Mouse (Mus musculus) heart, embryonic 10.5 days (tissue): ENCODE measurements at regions not wholly inside any gene's neighbourhood (a gene's known extent, or its start where the extent isn't known, plus 50 kb on each side); places are given as distances from the start of the nearest gene placed in this dataset.

Experiments
- DNase-seq: peaks from one replicate; pipeline ENCODE4 v3.0.0-alpha.2; 2017; ENCODE audit warnings: low spot score
- H3K27ac ChIP-seq: fragments of 300-500 bp; sonication (generic); 2 replicates; pipeline ENCODE4 v1.5.1; 2016; ENCODE audit warnings: mild to moderate bottlenecking
- H3K27me3 ChIP-seq: fragments of 300-500 bp; sonication (generic); 2 replicates; pipeline ENCODE4 v1.6.1; 2016; ENCODE audit warnings: mild to moderate bottlenecking; ENCODE audit not compliant: poor library complexity, insufficient read depth, severe bottlenecking
- H3K36me3 ChIP-seq: fragments of 300-500 bp; sonication (generic); 2 replicates; pipeline ENCODE4 v1.6.1; 2016; ENCODE audit warnings: mild to moderate bottlenecking, moderate library complexity
- H3K4me1 ChIP-seq: fragments of 300-500 bp; sonication (generic); 2 replicates; pipeline ENCODE4 v1.6.1; 2016; ENCODE audit warnings: mild to moderate bottlenecking
- H3K4me3 ChIP-seq: fragments of 300-500 bp; sonication (generic); 2 replicates; pipeline ENCODE4 v1.5.1; 2016; ENCODE audit warnings: mild to moderate bottlenecking, moderate library complexity
- H3K9me3 ChIP-seq: fragments of 300-500 bp; sonication (generic); 2 replicates; pipeline ENCODE4 v1.6.1; 2016; ENCODE audit warnings: mild to moderate bottlenecking, moderate library complexity
- WGBS: fragments of 180-500 bp; shearing (Covaris S2); methylation state at CpG from one replicate; pipeline ENCODE4 v1.1.7; 2016; 5-methylcytosine and 5-hydroxymethylcytosine counted together

DNA sequence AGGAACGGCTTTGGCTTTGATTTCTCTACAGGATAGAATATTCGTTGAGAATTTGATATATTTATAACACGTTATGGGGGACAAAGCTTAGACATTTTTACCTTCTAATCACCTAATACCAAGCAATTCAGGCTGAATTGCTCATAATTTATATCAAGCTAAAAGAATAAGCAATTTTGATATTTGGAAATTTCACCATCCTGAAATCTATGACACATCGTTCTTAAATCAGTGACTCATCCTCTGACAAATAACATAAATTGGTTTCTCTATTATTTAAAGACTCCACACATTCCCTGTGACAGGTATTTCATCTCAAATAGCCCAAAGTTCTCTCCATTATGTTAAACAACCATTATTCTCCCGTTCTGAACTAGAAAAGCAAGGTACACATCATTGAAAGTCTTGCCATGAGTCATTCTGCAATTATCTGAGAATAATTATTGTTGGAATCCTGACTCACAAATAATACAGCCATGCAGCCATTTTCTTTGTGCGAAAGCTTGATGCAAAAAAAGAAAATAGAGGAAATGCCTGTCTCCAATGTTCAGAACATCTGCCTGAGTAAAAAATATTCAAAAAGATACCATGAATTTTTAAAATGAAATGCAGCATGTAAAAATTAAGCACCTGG is 182.3 kb upstream of the BC052040 start:
- 82% methylated on average over 6 of the region's 6 CpGs for WGBS
- DNase-seq: no peak
- no peaks in the 10 kb centered on the region for H3K9me3 ChIP-seq
- no peak overlapping the region for H3K4me3 ChIP-seq
- no peaks in the 10 kb centered on the region for H3K27me3 ChIP-seq
- no peaks in the 10 kb centered on the region for H3K36me3 ChIP-seq
- no peak overlapping the region for H3K27ac ChIP-seq
- H3K4me1 ChIP-seq: no peaks in the 10 kb centered on the region

GRCm38 (mm10) chr2:115399987-115400550 is 181.4 kb upstream of the BC052040 start:
- Histone ChIP-seq H3K27ac (no peak overlapping the region), H3K9me3 (no peaks in the 10 kb centered on the region), H3K27me3 (no peaks in the 10 kb centered on the region), H3K4me3 (no peak overlapping the region), H3K4me1 (no peaks in the 10 kb centered on the region), H3K36me3 (no peaks in the 10 kb centered on the region)
- WGBS: 91% methylated on average over 10 of the region's 10 CpGs
- no peak for DNase-seq

DNA sequence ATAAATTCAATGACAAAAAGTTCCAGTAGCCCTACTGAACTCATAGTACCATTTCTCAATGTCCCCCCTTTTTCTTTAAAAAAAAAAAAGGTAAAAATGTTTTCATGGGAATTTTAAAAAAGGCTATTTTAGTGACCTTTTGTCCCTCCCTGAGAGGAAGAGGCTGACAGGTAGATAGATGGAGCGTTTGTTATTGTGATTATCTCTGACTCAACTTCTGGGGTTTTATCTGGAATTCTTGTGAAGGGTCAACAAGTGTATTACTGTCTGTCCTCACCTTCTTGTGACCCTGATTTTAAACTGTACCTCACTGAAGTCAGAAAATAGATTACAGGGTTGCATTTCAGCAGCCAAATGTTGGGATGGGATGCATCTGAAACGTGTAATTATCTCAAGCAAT is 179.3 kb upstream of the BC052040 start:
- H3K9me3 ChIP-seq: no peaks in the 10 kb centered on the region
- no peak overlapping the region for H3K27ac ChIP-seq
- no peaks in the 10 kb centered on the region for H3K4me1 ChIP-seq
- 16% methylated on average over 2 of the region's 2 CpGs for WGBS
- no peaks in the 10 kb centered on the region for H3K27me3 ChIP-seq
- H3K36me3 ChIP-seq: no peaks in the 10 kb centered on the region
- no peak overlapping the region for H3K4me3 ChIP-seq
- DNase-seq: no peak

GRCm38 (mm10) chr2:115432476-115432875 is 149.0 kb upstream of the BC052040 start:
- DNase-seq: no peak
- Histone ChIP-seq H3K36me3 (no peaks in the 10 kb centered on the region), H3K27me3 (no peaks in the 10 kb centered on the region), H3K9me3 (no peaks in the 10 kb centered on the region), H3K4me3 (no peak overlapping the region), H3K27ac (no peak overlapping the region), H3K4me1 (0 out of 2 replicates have a peak, but pooled peaks cover 8% of the 10 kb centered on the region)
- 31% methylated on average over 2 of the region's 2 CpGs for WGBS

DNA sequence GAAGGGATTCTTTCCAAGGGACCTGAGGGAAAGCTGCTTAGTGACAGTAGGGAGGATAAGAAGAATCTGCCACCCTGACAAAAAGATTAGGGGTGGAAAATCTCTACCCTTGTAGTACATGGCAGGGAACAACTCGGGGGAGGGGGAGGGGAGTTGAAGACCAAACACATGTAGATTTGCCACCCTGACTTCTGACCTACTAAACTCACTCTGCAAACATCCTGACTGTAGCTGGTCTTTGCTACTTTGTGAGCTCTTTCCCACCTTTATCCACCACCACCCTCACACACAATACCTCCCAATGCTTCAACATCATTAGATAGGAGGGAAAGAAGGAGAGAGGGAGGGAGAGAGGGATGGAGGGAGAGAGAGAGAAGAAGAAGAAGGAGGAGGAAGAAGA is 140.4 kb upstream of the BC052040 start:
- H3K27ac ChIP-seq: no peak overlapping the region
- no peaks in the 10 kb centered on the region for H3K9me3 ChIP-seq
- no peaks in the 10 kb centered on the region for H3K36me3 ChIP-seq
- no peaks in the 10 kb centered on the region for H3K4me1 ChIP-seq
- H3K27me3 ChIP-seq: no peaks in the 10 kb centered on the region
- H3K4me3 ChIP-seq: no peak overlapping the region
- 9% methylated on average over 1 of the region's 1 CpGs for WGBS
- DNase-seq: no peak

GRCm38 (mm10) chr2:115449783-115450483 is 131.6 kb upstream of the BC052040 start:
- DNase-seq: no peak
- WGBS: 86% methylated on average over 6 of the region's 6 CpGs
- Histone ChIP-seq H3K27me3 (no peaks in the 10 kb centered on the region), H3K36me3 (no peaks in the 10 kb centered on the region), H3K4me3 (no peak overlapping the region), H3K4me1 (no peaks in the 10 kb centered on the region), H3K27ac (no peak overlapping the region), H3K9me3 (no peaks in the 10 kb centered on the region)

DNA sequence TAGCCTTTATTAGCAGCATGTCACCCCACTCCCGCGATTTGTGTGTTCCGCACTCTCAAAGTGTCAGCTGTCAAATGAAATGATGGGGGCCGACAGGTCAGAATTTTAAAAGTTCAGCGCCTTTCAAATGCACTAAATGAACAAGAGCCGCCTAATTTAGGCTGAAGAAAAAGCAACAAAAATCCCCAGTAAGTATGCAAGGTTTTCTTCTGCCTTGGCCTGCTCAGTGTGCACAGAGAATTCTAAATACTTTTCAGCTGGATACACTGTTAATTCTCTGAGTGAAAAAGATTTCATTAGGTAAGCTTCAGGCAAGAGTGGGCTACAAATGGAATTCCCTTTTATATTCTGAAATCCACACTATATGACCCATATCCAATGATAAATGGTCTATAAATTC is 125.9 kb upstream of the BC052040 start:
- no peak for DNase-seq
- no peaks in the 10 kb centered on the region for H3K36me3 ChIP-seq
- no peaks in the 10 kb centered on the region for H3K9me3 ChIP-seq
- H3K27ac ChIP-seq: no peak overlapping the region
- no peak overlapping the region for H3K4me3 ChIP-seq
- 80% methylated on average over 6 of the region's 6 CpGs for WGBS
- no peaks in the 10 kb centered on the region for H3K27me3 ChIP-seq
- no peaks in the 10 kb centered on the region for H3K4me1 ChIP-seq

DNA sequence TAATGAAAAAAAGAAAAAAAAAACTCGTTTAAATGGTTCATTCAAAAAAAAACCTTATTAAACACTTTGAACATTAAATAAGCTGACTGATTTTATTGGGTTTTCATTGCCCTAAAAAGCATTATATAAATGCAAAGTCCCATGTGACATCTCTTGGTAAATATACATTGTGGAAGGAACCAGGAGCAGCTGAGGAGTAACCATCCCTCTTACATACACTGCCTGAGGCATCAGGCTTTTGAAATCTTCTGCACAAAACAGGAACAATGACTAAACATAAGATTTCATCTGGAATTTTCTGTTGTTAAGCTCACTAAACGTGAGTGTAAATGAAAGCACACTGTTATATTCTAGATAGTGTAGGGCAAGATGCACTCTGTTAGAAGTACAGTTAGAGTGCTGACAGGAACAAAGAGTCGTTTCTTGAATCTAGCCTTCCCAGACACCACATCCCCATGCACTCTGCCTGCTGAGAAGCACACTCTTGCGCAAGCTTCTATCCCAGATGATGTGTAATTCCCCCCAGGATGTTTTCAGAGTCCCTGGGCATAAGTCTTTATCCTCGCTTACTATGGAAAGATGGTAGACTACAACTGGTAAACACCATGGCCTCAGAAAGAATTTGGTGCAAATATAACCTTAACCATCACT is 125.0 kb upstream of the BC052040 start:
- Histone ChIP-seq H3K4me1 (no peaks in the 10 kb centered on the region), H3K36me3 (no peaks in the 10 kb centered on the region), H3K4me3 (no peak overlapping the region), H3K27me3 (no peaks in the 10 kb centered on the region), H3K27ac (no peak overlapping the region), H3K9me3 (no peaks in the 10 kb centered on the region)
- no peak for DNase-seq
- WGBS: 56% methylated on average over 5 of the region's 5 CpGs

DNA sequence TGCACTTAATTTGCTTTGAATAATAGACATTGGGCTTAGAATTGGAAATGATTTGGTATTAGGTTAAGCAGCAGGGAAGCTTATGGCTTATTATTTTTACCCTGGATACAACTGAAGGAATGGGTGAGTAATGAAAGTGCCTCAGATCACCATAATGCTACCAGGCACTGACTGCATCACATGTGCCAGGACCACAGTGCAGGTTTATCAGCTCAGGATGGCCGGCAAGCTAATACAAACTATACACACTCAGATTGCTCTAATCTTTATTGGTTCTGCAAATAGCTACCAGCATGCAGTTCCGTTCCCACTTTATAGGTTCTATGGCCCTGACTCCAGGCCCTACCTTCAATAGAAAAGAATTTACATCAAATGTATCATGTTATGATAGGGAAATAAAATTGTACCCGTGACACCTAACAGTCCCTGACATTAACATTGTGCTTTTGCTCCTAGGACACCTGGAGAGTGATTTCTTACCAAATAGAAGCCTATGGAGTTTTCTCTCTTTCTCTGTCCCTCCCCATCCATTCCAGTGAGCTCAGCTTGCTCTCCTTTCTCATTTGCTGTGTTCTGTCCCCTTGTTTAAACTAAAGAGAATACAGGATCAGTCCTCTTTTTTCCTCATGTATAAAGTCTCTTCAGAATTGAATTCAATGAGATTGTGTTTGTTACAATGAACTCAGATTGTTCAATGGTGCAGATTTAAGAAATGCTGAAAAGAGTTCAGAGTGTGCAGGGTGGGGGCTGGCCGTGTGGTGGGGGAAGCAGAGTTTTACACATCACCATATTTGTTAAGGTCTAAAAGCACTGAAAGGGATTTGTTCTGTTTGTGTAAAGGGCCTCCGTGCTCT is 121.3 kb upstream of the BC052040 start:
- no peaks in the 10 kb centered on the region for H3K4me1 ChIP-seq
- no peaks in the 10 kb centered on the region for H3K36me3 ChIP-seq
- no peaks in the 10 kb centered on the region for H3K27me3 ChIP-seq
- no peak overlapping the region for H3K27ac ChIP-seq
- no peak overlapping the region for H3K4me3 ChIP-seq
- H3K9me3 ChIP-seq: no peaks in the 10 kb centered on the region
- DNase-seq: no peak
- WGBS: 70% methylated on average over 5 of the region's 5 CpGs

GRCm38 (mm10) chr2:115460882-115461151 is 120.7 kb upstream of the BC052040 start:
- Histone ChIP-seq H3K36me3 (no peaks in the 10 kb centered on the region), H3K9me3 (no peaks in the 10 kb centered on the region), H3K4me1 (no peaks in the 10 kb centered on the region; the same call in 1 of the 2 replicates), H3K4me3 (no peak overlapping the region), H3K27ac (no peak overlapping the region), H3K27me3 (no peaks in the 10 kb centered on the region)
- DNase-seq: no peak
- whole genome bisulfite sequencing: 79% methylated on average over 1 of the region's 1 CpGs

GRCm38 (mm10) chr2:115466170-115466569 is 115.3 kb upstream of the BC052040 start:
- H3K27me3 ChIP-seq: no peaks in the 10 kb centered on the region
- DNase-seq: no peak
- H3K36me3 ChIP-seq: no peaks in the 10 kb centered on the region
- H3K9me3 ChIP-seq: no peaks in the 10 kb centered on the region
- H3K4me1 ChIP-seq: no peaks in the 10 kb centered on the region; the same call in 1 of the 2 replicates
- no peak overlapping the region for H3K27ac ChIP-seq
- WGBS: 71% methylated on average over 4 of the region's 4 CpGs
- H3K4me3 ChIP-seq: no peak overlapping the region

- no peak overlapping the region for H3K27ac ChIP-seq
- H3K4me3 ChIP-seq: no peak overlapping the region
- no peaks in the 10 kb centered on the region for H3K27me3 ChIP-seq
- no peaks in the 10 kb centered on the region for H3K36me3 ChIP-seq
- DNase-seq: no peak
- H3K4me1 ChIP-seq: no peaks in the 10 kb centered on the region; the same call in 1 of the 2 replicates
- H3K9me3 ChIP-seq: no peaks in the 10 kb centered on the region
- WGBS: 79% methylated on average over 11 of the region's 11 CpGs
Observed at GRCm38 (mm10) chr2:115467107-115467745, 114.3 kb upstream of the BC052040 start.
